Mouse (Mus musculus) liver, embryonic 15.5 days (tissue): ENCODE measurements around the gene Cep250. TPM values are rescaled to one million over a fixed set of nuclear protein-coding genes. Genes with fewer than 3 reads are reported as not detected.

Experiments
- ATAC-seq: fragments of 200-750 bp; cut with Nextera tagmentation; 2 replicates; pipeline ENCODE4 v1.8.0; 2017; ENCODE audit warnings: moderate number of reproducible peaks, mild to moderate bottlenecking, moderate library complexity; ENCODE audit not compliant: insufficient read depth
- H3K27ac ChIP-seq: fragments of 300-500 bp; sonication (generic); replicated peaks from 2 replicates; pipeline ENCODE4 v1.5.1; 2015; ENCODE audit warnings: mild to moderate bottlenecking, inconsistent platforms
- H3K27me3 ChIP-seq: fragments of 300-500 bp; sonication (generic); 2 replicates; pipeline ENCODE4 v1.6.1; 2015; ENCODE audit warnings: mild to moderate bottlenecking, inconsistent platforms
- H3K36me3 ChIP-seq: fragments of 300-500 bp; sonication (generic); replicated peaks from 2 replicates; pipeline ENCODE4 v1.6.1; 2015; ENCODE audit warnings: moderate library complexity, mild to moderate bottlenecking, inconsistent platforms
- H3K4me1 ChIP-seq: fragments of 300-500 bp; sonication (generic); replicated peaks from 2 replicates; pipeline ENCODE4 v1.6.1; 2015; ENCODE audit warnings: inconsistent platforms
- H3K4me2 ChIP-seq: fragments of 300-500 bp; sonication (generic); 2 replicates; pipeline ENCODE4 v1.6.1; 2015; ENCODE audit warnings: moderate library complexity, mild to moderate bottlenecking, inconsistent platforms
- H3K4me3 ChIP-seq: fragments of 300-500 bp; sonication (generic); replicated peaks from 2 replicates; pipeline ENCODE4 v1.5.1; 2015; ENCODE audit warnings: mild to moderate bottlenecking, inconsistent platforms
- H3K9ac ChIP-seq: fragments of 300-500 bp; sonication (generic); 2 replicates; pipeline ENCODE4 v1.6.1; 2015; ENCODE audit warnings: moderate library complexity, mild to moderate bottlenecking, inconsistent platforms
- H3K9me3 ChIP-seq: fragments of 300-500 bp; sonication (generic); replicated peaks from 2 replicates; pipeline ENCODE4 v1.6.1; 2016; ENCODE audit warnings: inconsistent platforms
- WGBS: fragments of 180-500 bp; shearing (Covaris S2); methylation state at CpG from one replicate; pipeline ENCODE4 v1.1.7; 2015; ENCODE audit warnings: mixed read lengths; ENCODE audit not compliant: insufficient replicate concordance; 5-methylcytosine and 5-hydroxymethylcytosine counted together
- polyA plus RNA-seq: library from polyadenylated mRNA; unstranded; fragments of >200 nt; fragmentation: Nextera tagmentation; extraction: Ambion mirVana; gene quantifications from 2 replicates; pipeline ENCODE4 v1.2.1, GENCODE M21; 2015

The Cep250 gene
- polyA plus RNA-seq, 1 experiment from 2014 or later = 8.2 TPM

GRCm38 (mm10) chr2:155943463-155943862 lies 12.8 kb upstream of the Cep250 start:
- Histone ChIP-seq H3K9me3 (no peaks in the 10 kb centered on the region), H3K4me1 (peaks cover 25% of the 10 kb centered on the region), H3K27me3 (peaks cover 15% of the 10 kb centered on the region; the same call in 1 of the 2 replicates), H3K9ac (no peak overlapping the region), H3K4me2 (no peak overlapping the region), H3K27ac (no peak overlapping the region), H3K4me3 (no peak overlapping the region), H3K36me3 (no peaks in the 10 kb centered on the region)
- no peak for ATAC-seq
- WGBS = 18% methylated on average over 8 of the region's 8 CpGs

GRCm38 (mm10) chr2:155944685-155945084 lies 11.6 kb upstream of the Cep250 start:
- 74% methylated on average over 4 of the region's 4 CpGs for WGBS
- Histone ChIP-seq H3K36me3 (no peaks in the 10 kb centered on the region), H3K27me3 (peaks cover 18% of the 10 kb centered on the region; the same call in 1 of the 2 replicates), H3K9ac (no peak overlapping the region), H3K4me1 (peaks cover 25% of the 10 kb centered on the region), H3K27ac (no peak overlapping the region), H3K4me2 (no peak overlapping the region), H3K4me3 (no peak overlapping the region), H3K9me3 (no peaks in the 10 kb centered on the region)
- no peak for ATAC-seq

- no peak within 1 kb of the TSS for H3K9ac ChIP-seq
- peaks cover 18% of the 10 kb centered on the region; the same call in 1 of the 2 replicates for H3K27me3 ChIP-seq
- 65% methylated on average over 13 of the region's 13 CpGs for WGBS
- no peak within 1 kb of the TSS for H3K4me2 ChIP-seq
- H3K27ac ChIP-seq = no peak within 1 kb of the TSS
- peaks cover 25% of the 10 kb centered on the region for H3K4me1 ChIP-seq
- no peak within 1 kb of the TSS for H3K4me3 ChIP-seq
- no peaks in the 10 kb centered on the region for H3K9me3 ChIP-seq
- no peaks in the 10 kb centered on the region for H3K36me3 ChIP-seq
- no peak for ATAC-seq
Observed at GRCm38 (mm10) chr2:155945124-155945523, 11.1 kb upstream of the Cep250 start, which contains the start of gene Gdf5. Gene Gdf5 (minus strand): TSS chr2:155945367.

- no peaks in the 10 kb centered on the region for H3K9me3 ChIP-seq
- no peak overlapping the region for H3K9ac ChIP-seq
- no peak overlapping the region for H3K4me3 ChIP-seq
- H3K27me3 ChIP-seq = peaks cover 18% of the 10 kb centered on the region; the same call in 1 of the 2 replicates
- no peak overlapping the region for H3K4me2 ChIP-seq
- no peaks in the 10 kb centered on the region for H3K36me3 ChIP-seq
- H3K4me1 ChIP-seq = peaks cover 25% of the 10 kb centered on the region
- ATAC-seq = no peak
- H3K27ac ChIP-seq = no peak overlapping the region
- WGBS = 82% methylated on average over 5 of the region's 5 CpGs
Observed at GRCm38 (mm10) chr2:155945580-155945979, 10.7 kb upstream of the Cep250 start.

GRCm38 (mm10) chr2:155946069-155946468 lies 10.2 kb upstream of the Cep250 start:
- no peak overlapping the region for H3K4me2 ChIP-seq
- H3K4me1 ChIP-seq = peaks cover 25% of the 10 kb centered on the region
- no peak overlapping the region for H3K4me3 ChIP-seq
- peaks cover 18% of the 10 kb centered on the region; the same call in 1 of the 2 replicates for H3K27me3 ChIP-seq
- WGBS = 2% methylated on average over 7 of the region's 7 CpGs
- no peak overlapping the region for H3K9ac ChIP-seq
- H3K36me3 ChIP-seq = no peaks in the 10 kb centered on the region
- H3K27ac ChIP-seq = no peak overlapping the region
- ATAC-seq = no peak
- H3K9me3 ChIP-seq = no peaks in the 10 kb centered on the region

GRCm38 (mm10) chr2:155946499-155946898 lies 9.8 kb upstream of the Cep250 start:
- no peak overlapping the region for H3K9ac ChIP-seq
- H3K36me3 ChIP-seq = no peaks in the 10 kb centered on the region
- H3K4me3 ChIP-seq = no peak overlapping the region
- WGBS = 48% methylated on average over 4 of the region's 4 CpGs
- H3K27me3 ChIP-seq = peaks cover 18% of the 10 kb centered on the region; the same call in 1 of the 2 replicates
- no peaks in the 10 kb centered on the region for H3K9me3 ChIP-seq
- H3K27ac ChIP-seq = peak overlapping the region; percentile 42; the same call in 1 of the 2 replicates
- H3K4me2 ChIP-seq = no peak overlapping the region
- H3K4me1 ChIP-seq = peaks cover 26% of the 10 kb centered on the region
- no peak for ATAC-seq

DNA sequence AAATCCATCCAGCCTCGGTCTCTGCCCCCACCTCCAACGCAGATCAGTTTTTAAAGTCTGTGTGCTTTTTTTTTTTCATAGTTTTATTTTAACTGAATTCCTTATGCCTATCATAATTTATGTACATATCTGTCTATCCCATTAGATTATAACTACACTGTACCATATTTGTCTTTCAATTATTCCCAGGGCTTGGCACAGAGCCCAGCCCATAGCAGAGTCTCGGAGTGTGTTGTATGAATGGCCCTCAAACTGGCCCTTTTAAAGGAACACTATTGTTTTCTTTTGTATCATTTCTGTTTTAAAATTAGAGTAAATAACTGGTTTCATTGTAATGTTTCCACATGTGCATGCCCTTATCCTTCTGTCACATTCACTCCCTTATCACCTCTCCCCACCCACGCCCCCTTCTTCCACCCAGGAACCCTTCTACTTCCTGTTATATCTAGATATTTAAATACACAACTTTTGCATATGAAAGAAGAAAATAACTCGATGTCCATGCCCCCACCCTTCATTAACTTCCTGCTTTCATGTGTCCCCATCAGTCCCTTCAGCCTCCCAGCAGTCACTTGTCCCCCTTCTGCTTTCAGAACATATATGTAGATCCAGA lies 8.8 kb upstream of the Cep250 start:
- H3K4me2 ChIP-seq = peak overlapping the region; percentile 29
- H3K9ac ChIP-seq = no peak overlapping the region
- 40% methylated on average over 5 of the region's 5 CpGs for WGBS
- peaks cover 30% of the 10 kb centered on the region for H3K4me1 ChIP-seq
- peak; percentile 71 for ATAC-seq
- peaks cover 21% of the 10 kb centered on the region; the same call in 1 of the 2 replicates for H3K27me3 ChIP-seq
- H3K4me3 ChIP-seq = no peak overlapping the region
- no peaks in the 10 kb centered on the region for H3K36me3 ChIP-seq
- no peaks in the 10 kb centered on the region for H3K9me3 ChIP-seq
- H3K27ac ChIP-seq = peak overlapping the region; percentile 56

GRCm38 (mm10) chr2:155949362-155949761 lies 6.9 kb upstream of the Cep250 start:
- no peaks in the 10 kb centered on the region for H3K36me3 ChIP-seq
- peaks cover 30% of the 10 kb centered on the region for H3K4me1 ChIP-seq
- H3K9ac ChIP-seq = no peak overlapping the region
- H3K4me2 ChIP-seq = no peak overlapping the region
- H3K27me3 ChIP-seq = peaks cover 23% of the 10 kb centered on the region
- no peak overlapping the region for H3K4me3 ChIP-seq
- H3K9me3 ChIP-seq = no peaks in the 10 kb centered on the region
- WGBS = 56% methylated on average over 6 of the region's 6 CpGs
- ATAC-seq = no peak
- no peak overlapping the region for H3K27ac ChIP-seq

DNA sequence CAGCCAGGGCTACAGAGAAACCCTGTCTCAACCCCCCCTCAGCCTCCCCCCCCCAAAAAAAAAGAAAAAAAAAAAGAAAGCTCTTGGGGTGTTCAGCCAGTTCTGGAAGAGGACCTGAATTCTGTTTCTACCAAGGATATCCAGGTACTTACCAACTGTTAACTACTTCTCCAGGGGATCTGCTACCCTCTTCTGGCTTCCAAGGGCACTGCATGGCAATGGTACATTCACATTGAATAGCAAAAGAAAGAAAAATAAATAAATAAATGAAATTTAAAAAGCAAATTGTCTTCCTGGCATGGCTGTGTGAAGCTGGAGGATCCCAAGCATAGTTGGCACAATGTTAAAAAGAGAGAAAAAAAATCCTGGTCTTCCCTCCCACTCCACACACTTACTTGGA lies 4.3 kb upstream of the Cep250 start:
- Histone ChIP-seq H3K4me2 (no peak overlapping the region), H3K36me3 (no peaks in the 10 kb centered on the region), H3K4me3 (no peak overlapping the region), H3K4me1 (peaks cover 23% of the 10 kb centered on the region), H3K27ac (no peak overlapping the region), H3K9ac (no peak overlapping the region), H3K27me3 (peaks cover 18% of the 10 kb centered on the region), H3K9me3 (no peaks in the 10 kb centered on the region)
- ATAC-seq = no peak

GRCm38 (mm10) chr2:155959981-155960380 lies 3.7 kb downstream of the Cep250 start:
- no peak overlapping the region for H3K4me2 ChIP-seq
- no peaks in the 10 kb centered on the region for H3K9me3 ChIP-seq
- no peak for ATAC-seq
- H3K27ac ChIP-seq = no peak overlapping the region
- peaks cover 26% of the 10 kb centered on the region for H3K36me3 ChIP-seq
- H3K4me1 ChIP-seq = peaks cover 15% of the 10 kb centered on the region
- no peaks in the 10 kb centered on the region for H3K27me3 ChIP-seq
- no peak overlapping the region for H3K9ac ChIP-seq
- no peak overlapping the region for H3K4me3 ChIP-seq
- 82% methylated on average over 5 of the region's 5 CpGs for WGBS

GRCm38 (mm10) chr2:155961862-155962261 lies 5.6 kb downstream of the Cep250 start:
- Histone ChIP-seq H3K9me3 (no peaks in the 10 kb centered on the region), H3K4me1 (peaks cover 11% of the 10 kb centered on the region), H3K36me3 (peaks cover 38% of the 10 kb centered on the region), H3K9ac (no peak overlapping the region), H3K4me3 (no peak overlapping the region), H3K27ac (no peak overlapping the region), H3K27me3 (no peaks in the 10 kb centered on the region), H3K4me2 (no peak overlapping the region)
- no peak for ATAC-seq
- 75% methylated on average over 10 of the region's 10 CpGs for WGBS

DNA sequence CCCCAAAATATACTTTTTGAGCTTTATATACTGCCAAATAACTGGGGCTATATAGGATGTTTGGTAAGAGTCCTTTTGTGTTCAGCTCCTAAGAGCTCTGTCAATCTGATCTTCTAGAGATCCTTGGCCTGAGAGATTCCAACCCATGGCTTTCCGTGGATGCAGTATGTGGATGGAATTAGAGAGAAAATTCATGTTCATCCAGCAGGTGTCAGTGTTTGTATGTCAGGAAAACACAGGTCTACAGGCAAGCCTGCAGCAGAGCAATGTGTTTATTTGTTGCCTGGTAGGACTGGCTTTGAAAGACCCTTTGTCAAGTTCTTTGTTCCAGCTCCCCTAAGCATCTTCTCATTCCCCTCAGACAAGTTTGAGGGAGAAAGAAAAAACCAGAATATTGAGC lies 6.7 kb downstream of the Cep250 start:
- ATAC-seq = no peak
- Histone ChIP-seq H3K4me1 (0 out of 2 replicates have a peak, but pooled peaks cover under 1% of the 10 kb centered on the region), H3K27me3 (no peaks in the 10 kb centered on the region), H3K4me3 (no peak overlapping the region), H3K4me2 (no peak overlapping the region), H3K27ac (no peak overlapping the region), H3K9ac (no peak overlapping the region), H3K9me3 (no peaks in the 10 kb centered on the region), H3K36me3 (peaks cover 49% of the 10 kb centered on the region)
- 66% methylated on average over 1 of the region's 1 CpGs for WGBS
